Mouse (Mus musculus): ENCODE measurements around the gene Wwc1. TPM values are rescaled to one million over a fixed set of nuclear protein-coding genes. Genes with fewer than 3 reads are reported as not detected.

Wwc1 gene
- 1 to 10 TPM; 3.5 to 5.0 TPM for total RNA-seq (2021)

DNA sequence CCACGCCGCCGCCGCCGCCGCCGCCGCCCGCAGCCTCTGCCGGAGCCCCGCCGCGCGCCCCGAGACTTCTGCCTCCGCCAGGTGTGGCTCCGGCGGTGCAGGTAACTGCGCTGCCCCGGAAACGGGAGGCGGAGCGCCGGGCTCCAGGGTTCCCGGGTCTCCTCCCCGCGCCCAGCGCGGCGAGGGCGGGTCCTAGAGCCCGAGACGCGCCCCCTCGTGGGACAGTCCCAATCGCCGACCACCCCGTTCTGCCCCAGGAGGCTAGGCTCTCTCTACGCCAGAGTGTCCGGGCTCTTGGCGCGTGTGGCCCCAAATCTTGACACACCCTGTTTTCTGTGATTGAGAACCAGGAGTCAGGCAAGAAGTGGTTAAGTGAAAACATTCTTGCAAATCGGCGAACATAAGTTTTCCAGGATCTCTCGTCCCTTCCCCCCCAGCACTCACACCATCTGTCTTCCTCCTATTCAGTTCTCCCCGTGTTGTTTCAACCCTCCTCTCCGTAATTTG is at the start of gene Wwc1:
TSS of gene Wwc1 (minus strand) at position 117 of the 507 bp plus-strand sequence.
- peak; percentile 46 for DNase-seq

DNA sequence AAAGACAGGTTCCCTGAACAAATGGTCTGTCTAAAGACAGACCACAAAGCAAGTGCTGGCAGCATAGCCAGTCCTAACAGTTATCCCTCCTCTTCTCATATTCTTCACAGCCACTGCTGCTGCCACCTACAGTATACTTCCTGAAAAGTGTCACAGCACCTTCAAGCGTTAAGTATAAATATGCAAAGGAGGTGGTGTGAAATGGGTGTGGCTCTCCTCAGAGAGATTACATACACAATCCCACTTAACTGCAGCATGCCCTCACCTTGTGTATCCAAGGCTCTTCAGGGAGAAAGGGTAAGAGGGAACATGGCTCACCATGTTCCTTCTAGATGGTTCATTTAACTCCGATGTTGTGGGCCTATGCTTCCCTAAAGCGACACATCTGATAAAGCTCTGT is 39.7 kb upstream of the Wwc1 start:
- no peak for DNase-seq

DNA sequence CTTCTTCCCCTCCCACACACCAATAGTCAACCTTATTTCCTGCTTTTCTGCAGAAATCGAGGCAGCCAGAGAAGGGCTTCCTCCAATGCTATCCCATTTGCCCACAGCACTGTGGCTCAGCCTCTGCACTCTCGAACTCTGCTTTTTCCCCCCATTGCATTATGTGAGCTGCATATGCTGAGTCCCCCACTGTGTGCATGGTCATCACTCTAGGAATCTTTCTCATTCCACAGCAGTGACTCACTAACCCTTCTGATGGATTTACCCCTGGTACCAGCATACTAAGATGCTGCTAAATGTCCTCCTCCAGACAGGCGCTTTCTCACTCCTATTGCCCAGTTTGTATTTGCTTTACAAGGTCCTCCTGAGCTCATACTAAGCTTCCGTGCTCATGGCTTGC is 32.9 kb upstream of the Wwc1 start:
- DNase-seq: no peak

DNA sequence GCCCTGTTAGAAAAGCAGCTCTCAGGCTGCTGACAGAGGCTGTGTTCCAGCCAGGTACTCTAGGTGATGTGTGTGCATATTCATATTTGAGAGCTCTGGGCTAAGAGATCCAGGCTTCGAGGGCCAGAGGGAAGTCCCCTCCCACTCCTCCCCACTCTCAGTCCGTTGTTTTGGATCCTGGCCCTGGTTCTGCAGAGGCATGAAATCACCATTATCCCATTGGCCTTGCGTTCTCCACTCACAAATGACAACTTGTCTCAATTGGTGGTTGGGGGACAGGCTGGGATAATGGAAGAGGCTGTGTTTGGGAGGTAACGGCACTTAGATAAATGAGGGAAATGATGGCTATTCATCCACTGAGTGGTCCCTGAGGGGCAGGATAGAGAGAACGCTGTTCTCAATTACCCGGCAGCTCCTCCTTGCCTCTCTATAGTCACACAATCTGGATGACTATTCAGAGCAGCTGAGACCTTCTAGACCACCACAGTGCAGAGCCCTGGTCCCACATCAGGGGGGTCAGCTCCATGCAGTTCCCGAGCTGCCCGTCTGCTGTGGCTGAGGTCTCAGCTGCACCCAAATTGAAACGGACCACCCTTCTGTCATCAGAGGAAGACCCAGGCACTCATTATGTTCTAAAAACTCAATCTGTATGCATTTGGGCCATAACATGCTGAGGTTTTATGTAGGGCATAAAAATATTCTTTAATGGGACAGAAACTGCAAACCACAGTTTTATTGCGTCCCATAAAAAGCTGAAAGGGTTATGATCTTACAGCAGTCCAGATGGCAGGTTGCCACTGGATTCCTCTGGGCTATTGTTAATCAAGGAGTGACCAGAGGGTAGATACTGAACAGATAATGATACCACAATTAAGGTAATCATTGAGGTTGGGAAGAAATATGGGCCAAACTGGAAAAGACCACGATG is 29.2 kb upstream of the Wwc1 start:
- DNase-seq: no peak

DNA sequence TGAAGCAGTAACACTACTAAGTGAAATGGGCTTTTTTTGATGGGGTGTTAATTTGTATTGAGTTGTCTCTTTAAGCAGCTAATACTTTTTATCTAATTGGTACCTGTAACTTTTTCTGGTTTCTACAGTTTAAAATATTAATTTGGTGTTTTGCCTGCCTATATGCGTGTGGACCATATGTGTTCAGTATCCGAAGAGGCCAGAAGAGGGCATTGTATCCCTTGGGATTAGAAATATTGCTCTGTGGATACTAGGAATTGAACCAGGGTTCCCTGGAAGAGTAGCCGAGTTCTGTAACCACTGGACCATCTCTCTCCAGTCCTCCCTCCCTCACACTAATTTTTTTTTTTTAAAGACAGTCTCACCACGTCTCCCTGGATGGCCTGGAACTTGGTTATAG is 22.6 kb upstream of the Wwc1 start:
- DNase-seq: no peak

DNA sequence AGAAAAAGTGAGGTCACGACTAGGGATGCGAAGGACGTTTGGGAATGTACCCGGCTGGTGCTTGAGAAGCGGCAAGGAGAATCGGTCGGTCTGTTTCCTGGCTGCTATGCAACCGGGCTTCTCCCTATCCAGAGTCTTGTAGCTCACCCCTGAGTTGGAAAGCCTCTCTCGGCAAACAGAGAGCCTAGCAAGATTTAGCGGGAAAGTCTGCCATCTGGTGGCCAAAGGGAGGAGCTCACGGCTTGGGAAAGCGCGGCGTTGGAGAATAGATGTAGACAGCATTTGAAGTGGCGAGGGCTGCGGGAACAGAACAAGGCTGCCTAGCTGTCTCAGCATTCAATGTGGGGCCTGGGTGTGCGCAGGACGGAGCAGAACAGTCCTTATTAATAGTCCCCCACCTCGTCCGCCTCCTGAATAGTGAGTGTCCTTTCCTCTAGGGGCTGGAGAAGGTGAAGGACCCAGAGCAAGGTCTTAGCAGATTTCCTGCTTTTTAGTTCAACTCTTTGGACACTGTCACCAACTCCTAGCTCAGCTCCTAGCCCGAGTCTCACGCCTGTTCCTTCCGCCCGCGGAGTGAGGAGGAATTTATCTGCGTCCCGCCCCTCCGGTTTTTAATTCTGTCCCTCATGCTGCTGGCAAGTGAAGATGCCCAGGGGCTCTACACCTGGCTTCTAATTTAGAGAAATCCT is 21.1 kb upstream of the Wwc1 start:
- DNase-seq: peak; percentile 92

DNA sequence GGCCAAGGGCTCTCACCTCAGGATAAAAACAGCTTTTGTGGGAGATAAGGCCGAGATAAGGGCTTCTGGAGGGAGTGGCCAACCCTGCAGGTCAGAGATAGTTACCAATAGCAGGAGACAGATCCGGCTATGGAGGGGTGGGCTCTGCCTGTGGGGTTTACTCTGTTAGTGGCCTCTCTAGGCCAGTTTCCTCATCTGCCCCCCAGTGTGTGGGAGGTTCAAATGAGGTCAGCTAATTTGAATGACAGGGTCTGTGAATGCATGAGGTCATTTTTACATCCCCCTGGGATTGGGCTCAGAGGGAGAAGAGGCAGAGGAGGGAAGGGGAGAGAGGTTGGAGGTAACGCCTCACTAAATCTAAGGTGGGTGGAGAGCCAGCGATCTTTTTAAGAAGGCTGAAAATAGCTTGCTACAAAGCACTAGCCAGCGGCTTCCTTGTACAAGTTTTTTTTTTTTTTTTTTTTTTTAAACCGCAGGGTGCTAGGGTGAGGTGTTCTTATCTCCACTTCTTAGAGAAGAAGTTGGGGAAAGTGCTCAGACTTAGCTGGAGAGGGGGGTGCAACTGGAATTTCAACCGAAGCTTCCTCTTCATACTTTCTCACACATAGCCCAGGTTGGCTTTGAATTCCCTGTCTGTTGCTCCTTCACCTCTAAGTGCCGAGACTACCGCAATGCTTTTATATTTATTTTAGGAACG is 20.4 kb upstream of the Wwc1 start:
- DNase-seq: no peak

DNA sequence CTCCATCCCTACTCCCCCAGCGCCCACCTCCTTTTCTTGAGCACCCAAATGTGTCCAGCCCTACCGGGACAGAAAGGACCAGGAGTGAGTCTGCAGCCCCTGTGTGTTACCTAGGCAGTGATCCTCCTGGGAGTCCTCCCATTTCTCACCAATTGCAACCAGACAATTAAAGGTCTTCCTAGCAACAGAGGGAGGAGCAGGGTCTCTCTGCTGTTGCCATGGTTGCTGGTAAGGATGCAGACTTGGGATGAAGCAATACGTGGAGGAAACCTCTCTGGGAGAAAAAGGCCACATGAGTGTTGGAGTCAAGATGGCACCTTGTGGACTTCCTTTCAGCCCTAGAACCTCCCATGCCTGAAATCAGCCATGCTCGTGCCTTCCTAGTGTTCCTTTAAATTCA is 19.7 kb upstream of the Wwc1 start:
- no peak for DNase-seq

DNA sequence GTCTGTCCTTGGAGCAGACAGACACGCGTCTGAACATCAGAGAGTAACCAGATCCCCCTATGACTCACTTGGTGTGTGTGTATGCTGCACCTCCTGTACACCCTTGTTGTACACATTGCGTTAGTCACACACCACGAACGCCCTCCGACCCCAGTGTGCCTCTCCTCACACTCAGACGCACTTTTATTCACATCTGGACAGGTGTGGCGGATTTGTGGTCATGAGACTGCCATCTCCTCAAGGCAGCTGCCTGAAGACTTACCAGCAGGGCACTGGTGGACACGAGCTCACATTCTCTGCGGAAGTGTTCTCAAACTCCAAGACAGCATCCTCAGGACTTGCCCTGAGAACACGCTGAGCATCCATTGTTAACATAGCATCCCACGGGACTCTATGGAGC is 17.7 kb upstream of the Wwc1 start:
- no peak for DNase-seq

DNA sequence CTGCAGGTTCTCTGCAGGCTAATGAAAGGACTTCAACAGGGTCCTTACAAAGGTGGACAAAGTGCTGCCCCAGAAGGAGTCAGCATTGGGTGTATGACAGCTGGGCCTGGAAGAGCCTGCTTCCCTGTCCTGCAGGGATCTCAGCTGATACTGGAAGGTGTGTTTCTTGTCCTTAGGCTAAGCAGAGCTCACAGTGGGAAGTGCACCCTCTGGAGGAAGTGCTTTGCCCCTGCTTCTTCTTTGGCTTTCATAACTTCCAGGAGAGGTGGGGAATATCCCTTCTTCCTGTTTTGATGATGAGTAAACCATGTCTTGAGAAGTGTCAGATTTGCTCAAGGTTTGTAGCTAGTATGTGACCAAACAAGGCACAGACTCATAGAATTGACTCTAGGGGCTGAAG is 15.0 kb upstream of the Wwc1 start:
- no peak for DNase-seq

DNA sequence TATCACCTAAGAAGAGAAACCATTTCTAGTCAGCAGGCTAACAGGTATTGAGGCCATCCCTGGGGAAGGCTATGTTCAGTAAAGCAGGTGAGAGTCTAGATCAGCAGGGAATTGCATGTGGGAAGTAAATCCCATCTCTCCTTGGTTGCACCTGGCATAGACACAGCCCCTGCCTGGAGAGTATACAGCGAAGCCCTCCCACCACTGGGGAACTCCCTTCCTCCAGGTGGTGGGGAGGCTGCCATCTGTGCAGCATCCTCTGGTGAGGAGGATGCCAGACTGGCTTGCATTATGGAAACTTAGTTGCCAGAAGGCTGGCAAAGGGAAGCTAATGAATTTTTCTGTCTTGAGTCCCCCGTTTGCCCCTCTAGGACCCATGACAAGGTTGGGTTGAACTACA is 11.5 kb upstream of the Wwc1 start:
- no peak for DNase-seq

DNA sequence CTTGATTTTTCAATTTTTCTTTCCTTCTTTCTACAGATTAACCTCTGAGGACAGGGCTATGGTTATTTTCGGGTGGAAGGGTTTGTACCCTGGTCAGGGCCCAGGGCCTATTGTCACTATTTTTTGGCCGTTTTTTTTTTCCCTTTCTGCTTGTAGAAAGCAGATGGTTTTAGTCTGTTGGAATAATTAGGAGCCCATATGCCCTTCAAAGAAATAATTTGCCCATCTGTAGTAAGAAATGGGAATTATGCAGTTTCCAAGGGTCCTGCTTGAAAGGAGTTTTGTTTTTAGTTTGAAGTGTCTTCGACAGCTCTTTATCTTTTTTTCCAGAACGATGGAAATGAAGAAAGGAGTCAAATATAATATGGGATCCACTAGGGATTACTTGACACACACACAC is 9.6 kb upstream of the Wwc1 start:
- DNase-seq: no peak

DNA sequence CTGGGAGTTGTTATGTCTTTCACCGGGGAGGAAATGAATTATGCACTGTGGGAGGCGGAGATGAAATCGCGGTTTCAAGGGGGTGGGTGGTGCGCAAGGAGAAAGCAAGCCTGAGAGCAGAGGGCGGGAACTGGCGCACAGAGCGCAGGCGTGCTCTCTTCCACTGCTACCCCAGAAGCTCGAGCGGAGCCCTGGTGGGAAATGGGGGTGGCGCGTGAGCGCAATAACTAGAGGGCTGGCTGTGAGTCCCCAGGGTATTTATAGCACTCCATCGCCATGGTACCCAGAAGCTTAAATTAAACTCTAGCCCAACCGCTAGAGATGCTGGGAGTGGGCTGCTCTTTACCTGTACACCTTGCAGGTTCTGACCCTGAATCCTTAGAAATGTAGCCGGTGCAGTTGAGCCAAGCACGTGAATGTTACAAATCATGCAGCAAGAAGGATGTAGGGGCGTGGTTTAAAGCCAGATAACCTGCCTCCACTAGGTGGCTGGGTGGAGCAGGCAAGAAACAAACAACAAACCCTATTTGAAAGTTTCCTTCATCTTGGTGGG is 5.6 kb upstream of the Wwc1 start:
- DNase-seq: peak; percentile 26

DNA sequence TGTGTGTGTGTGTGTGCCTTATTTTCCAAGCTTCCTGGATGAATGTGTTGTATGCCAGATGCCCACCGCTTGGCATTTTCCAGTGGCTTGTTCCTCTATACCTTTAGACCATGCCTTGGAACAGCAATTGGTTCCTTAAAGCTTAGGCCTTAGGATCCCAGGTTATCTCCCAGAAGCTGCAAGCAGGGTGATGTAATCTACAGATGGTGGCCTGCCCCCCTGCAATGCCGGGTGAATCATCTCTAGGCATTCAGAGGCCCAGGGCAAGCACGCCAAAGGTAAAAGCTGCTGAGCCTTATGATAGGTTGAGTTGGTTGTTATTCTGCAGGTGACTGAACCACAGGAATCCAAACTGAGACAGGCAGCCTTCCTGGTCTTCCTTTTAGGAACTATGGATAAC is 2.4 kb upstream of the Wwc1 start:
- no peak for DNase-seq

DNA sequence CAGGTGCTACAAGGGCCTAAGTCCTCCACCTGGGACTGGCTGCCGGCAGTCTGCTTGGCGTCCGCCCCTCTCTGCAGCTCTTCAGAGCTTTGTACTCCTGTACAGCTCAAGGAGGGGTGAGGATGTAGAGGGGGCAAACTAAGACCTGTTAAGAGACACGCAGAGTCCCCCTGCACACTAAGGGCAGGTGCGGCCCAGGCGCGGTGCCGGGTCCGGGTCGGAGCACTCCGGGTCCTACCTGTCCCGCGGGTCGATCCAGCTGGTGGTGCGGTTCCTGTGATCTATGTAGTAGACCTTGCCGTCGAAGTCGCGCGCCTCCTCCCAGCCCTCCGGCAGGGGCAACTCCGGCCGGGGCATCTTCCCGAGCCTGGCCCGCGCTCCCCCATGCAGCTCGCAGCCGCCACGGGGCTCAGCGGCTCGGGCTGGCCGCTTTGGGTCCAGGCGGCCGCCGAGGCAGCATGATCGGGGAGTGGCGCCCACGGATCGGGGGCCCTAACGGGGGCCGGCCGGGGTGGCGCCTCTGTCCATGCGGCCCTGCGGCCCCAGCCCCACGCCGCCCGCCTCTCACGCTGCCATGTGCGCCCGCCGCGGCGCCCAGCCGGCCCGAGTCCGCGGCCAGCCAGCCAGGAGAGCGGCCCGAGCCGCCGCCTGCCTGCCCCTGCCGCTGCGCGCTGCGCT is 455 bp downstream of the Wwc1 start:
- peak; percentile 16 for DNase-seq

DNA sequence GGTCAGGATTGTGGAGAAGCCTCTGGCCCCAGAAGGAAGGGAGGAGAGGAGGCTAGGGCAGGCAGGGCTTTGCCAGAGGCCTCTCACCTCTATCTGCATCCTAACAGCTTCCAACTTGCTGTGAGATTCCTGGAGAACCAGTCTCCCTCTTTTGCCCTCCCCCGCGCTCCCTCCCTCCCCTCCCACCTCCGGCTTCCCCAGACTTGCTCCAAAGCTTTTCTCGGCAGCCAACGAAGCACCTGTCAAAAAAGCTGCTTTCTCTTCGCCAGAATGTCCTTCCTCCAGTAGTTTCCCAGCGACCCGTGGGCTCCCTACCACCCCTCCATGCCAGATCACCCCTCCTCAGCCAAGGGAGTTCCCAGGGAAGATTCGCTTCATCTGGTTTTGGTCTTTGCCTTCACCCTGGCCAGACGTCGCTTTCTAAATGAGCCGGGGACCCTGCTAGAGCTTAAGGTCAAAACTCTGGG is 1.0 kb downstream of the Wwc1 start:
- DNase-seq: no peak

DNA sequence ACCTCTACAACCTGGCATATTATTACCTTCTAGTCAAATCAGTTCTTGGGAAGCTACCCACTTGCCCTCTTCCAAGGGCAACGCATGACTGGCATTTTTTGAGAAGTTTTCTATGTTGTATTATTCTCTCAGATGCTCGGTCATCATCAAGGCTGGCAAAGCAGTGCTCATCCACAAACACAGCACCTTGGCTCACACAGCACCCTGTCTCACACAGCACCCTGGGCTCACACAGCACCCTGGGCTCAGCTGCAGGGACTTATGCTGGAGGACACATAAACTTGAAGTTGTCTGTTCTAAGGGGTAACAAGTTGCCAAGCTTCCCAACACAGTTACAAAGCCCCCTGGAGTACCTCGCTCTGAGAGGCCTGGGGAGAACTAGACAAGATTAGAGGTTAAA is 2.5 kb downstream of the Wwc1 start:
- DNase-seq: no peak

DNA sequence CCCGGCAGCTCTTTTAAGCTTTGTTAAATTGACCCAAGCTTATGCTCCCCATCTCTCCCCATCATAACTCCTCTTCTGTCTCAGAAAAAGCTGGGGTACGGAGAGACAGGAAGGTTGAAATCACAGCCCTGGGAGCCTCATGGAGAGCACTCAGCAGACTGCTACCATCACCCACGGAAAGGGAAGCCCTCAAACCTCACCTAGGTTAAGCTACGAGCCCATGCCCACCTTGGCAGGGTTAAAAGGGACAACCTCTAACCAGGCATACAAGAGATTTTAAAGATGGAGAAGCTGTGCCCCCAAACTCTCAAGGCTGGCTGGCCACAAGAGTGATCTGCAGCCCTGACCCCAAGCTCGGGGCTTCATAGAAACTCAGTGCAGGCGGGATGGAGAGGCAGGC is 3.2 kb downstream of the Wwc1 start:
- DNase-seq: no peak

DNA sequence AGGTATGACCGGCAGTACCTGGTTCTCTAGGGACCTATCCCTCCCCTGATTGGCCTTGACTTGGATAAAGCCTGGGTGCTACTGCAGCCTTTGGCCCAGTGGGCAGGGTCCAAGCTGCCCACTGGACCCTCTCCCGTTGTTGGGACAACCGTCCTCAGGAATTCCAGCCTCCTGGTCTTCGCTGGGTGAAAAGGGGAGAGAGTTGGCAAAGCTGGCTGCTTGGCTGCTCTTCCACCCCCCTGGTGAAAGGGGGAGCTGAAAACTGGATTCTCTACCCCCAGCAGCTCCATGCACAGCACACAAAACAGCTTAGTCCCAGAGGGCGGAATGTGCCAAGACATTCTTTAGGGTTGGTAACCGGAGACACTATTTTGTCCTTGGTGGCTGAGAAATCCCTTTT is 3.8 kb downstream of the Wwc1 start:
- no peak for DNase-seq

DNA sequence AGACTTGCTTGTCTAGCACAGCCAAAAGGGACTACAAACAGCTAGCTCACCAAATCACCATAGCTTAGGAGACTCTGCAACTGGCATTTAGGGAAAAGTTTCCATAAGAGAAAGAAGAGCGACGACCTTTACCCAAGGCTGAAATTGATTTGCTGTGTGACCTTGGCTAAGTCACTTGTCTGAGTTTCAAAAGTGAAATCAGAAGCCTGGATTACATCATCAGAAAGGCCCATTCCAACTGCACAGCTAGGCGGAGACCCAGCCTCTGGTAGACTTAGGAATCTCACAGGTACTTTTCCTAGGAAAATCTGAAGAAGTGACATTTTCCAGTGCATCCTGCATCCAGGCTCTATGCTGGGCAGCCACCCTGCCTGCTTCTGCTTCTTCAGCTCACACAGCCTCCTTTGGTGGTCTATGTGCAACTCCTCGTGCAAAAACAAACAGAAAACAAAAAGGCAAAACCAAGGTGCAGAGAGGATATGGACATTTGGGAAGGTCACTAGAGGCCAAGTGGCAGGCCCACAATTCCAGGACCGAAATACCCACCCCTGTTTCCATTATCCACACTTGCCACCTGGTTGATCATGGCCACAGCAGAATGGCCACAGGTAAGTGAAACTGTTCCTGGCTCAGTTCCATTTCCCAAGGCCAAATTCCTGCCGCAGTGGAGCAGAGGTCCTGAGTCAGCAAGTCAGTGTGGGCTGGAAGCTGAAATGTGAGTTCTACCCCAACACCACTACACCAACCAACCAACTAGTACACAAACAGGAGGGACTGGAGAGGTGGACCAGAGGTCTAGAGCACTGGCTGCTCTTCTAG is 5.5 kb downstream of the Wwc1 start:
- DNase-seq: no peak

DNA sequence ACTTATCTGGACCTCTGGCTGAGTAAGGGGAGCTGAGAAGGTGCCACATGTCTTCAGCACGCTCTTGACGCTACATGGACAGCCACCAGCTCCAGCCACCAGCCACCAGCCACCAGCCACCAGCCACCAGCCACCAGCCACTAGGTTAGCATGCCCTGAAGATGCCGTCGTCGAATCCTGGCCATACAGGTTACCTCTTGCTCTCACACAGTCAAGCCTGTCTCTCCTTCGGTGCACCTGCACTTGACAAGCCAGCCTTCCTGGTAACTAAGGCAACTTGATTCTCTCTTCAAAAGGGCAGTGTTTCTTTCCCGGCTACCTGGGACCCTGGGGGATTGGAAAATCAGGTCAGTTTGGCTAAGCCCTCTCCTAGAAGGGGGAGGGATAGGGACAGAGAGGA is 7.2 kb downstream of the Wwc1 start:
- no peak for DNase-seq

All from heart, postnatal 4 days (tissue).